Mouse (Mus musculus) naive thymus-derived CD4-positive, alpha-beta T cell, adult 2 months (primary cell): Measurements from ENCODE around the gene Angel2.

Experiments used
- DNase-seq: peaks from one replicate; pipeline ENCODE4 v3.0.0-alpha.2; 2011; ENCODE audit warnings: low read depth

Gene Angel2

DNA sequence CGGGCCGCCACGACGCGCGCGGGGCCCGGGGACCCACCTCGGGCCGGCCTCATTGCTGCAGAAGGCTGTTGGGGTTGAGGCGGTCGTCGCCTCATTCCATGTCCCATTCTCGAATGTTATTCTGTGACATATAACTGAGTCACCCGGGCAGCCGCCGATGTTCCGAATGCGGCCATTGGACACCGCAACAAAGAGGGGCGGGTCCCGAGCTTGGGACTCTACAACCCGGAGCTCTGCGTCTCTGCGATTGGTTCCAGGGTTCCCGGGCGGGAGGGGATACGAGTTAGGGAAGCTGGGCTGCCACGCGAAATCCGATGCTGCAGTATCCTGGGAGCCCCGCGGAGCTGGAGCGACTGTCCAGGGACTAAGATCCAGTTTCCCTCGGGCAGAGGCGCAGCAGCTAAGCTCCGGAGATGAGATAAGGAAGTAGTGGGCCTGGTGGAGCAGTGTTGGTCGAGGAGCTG is 54.2 kb downstream of the Angel2 start, which contains the start of gene Vash2:
Vash2 (minus strand) TSS at position 197 of the 464 bp plus-strand sequence.
- DNase-seq, result no peak

DNA sequence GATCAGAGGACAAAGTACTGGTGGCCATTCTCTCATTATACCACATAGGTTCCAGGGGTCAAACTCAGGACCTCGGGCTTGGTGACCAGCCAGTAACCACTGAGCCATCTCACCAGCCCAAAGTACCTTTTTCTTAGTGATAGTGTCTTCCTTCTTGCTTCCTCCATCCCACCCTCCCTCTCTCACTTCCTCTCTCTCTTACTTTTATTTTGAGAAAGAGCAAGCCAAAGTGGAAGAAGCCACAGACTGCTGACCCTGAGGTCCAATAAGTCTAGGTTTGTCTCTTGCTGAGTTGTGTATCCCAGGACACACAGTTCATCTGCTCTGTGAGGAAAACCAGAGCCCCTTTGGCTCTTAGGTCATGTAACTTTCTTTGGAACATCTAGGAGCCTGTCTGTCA is 55.6 kb downstream of the Angel2 start:
- DNase-seq, result no peak

DNA sequence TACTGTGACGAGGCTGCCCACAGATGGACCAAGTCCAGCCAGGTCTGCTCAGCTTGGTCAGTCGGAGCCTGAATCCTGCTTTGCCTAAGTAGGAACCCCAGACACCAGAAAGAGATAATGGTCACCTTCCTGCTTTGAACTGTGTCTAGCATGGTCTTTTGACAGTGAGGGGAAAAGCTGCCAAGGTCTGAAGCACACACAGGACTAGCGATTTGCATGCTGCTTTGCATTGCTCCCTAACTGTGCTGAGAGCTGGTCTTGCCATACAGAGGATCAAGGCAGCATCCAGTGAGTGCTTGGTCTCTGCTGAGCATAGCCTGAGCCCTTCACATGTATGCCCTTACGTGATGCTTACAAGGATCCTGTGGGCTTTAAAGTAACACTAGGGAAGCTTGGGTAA is 56.5 kb downstream of the Angel2 start:
- no peak for DNase-seq

DNA sequence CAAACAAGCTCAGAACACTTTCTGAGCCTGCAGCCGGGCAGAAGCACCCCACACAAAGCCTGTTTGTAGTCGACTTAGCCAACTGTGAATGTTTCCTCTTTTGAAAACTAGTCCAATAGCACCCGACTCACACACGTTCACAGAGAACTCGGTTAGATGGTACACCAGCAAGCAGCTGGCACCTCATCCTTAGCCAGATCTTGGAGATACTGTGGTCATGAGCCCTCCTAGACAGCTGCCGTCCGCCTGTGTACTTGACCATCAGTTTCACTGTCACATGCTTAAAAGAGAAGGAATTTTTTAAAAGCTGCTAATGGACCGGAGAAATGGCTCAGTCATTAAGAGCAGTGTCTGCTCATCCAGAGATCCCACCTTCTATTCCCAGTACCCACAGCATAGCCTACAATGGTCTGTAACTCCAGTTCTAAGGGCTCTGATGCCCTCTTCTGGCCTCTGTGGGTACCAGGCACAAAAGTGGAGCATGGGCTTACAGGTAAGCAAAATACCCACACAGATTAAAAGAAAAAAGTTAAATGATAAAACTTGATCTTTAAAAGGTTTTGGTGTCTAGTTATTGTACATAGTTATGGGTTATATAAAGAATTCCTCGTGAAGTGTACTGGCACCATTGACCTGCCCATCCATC is 64.6 kb downstream of the Angel2 start:
- DNase-seq, result no peak

DNA sequence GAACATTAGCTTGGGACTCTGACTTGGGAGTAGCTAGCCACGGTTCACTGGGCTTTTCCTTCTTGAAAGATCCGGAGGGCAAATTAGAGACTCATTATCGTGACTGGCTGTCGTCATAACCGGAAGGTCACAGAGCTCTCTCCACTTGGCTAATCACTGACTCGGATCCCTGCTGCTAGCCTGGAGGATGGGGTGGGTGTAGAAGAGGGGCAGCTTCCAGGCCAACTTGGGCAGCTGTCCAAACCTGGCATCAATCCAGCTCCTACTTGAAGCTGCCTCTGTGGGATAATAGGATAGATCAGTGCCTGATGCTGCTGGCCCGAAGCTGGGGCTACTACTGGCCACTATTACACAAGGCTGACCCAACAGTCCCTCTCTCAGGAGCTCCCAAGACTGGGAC is 70.6 kb downstream of the Angel2 start:
- DNase-seq, result no peak

DNA sequence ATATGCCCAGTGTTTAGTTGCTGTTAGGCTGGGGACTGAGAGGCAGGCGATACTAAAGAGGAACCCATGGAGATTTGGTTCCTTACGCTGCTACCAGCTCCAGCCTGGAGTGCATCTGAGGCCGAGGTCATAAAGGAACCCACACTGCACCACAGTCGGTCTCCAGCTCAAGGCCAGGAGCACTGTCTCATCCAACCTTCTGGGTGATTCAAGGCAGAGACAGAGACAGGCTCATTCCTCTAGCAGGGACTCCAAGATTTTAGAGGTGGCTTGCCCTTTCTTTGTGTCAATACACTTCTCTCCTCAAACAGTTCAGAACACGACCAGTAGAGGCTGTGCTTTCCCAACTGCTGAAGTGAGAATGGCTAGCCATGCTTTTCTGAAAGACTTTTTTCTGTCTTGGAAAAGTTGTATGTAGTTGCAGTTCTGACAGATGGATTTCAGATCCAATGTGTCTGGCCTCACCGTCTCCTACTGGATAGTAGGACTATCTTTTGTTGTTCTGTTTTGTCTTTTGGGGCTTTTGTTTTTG is 71.5 kb downstream of the Angel2 start:
- no peak for DNase-seq
